Comparison of ENCODE assay signal across 12 mouse cellular contexts in genomic region chr3:53284471-53285177, GRCm38 (mm10).
DNase-seq lines count a peak whose midpoint lies in the region; ATAC-seq and TF ChIP-seq lines count a peak whose summit lies in the region.
"Had no signal": no experiment of that assay in that cellular context is flagged by ENCODE, and none has a peak within 500 bp of the region (broad histone marks: within the 10 kb centered on the region; RNA-seq: fewer than 3 reads in every experiment).

No protein-coding gene starts in this region.

- no peaks in the 10 kb centered on the region for H3K4me1 ChIP-seq in heart, embryonic 12.5 days (replicated peaks)
- no peaks in the 10 kb centered on the region for H3K4me1 ChIP-seq in lung, postnatal 0 days (ENCODE audit: insufficient read depth, low read depth, low read length)
- H3K4me1 ChIP-seq: midbrain, embryonic 12.5 days had no signal

- no peaks in the 10 kb centered on the region for H3K27me3 ChIP-seq in heart, embryonic 12.5 days (replicated peaks)
- H3K27me3 ChIP-seq in lung, postnatal 0 days (replicated peaks; ENCODE audit: insufficient read depth, low read length), result no peaks in the 10 kb centered on the region
- H3K27me3 ChIP-seq: midbrain, embryonic 12.5 days; neural tube, embryonic 15.5 days had no signal

- no peak overlapping the region for H3K9ac ChIP-seq in heart, embryonic 12.5 days
- H3K9ac ChIP-seq in lung, postnatal 0 days (replicated peaks; ENCODE audit: low read depth), result no peak overlapping the region
- H3K9ac ChIP-seq: midbrain, embryonic 12.5 days; neural tube, embryonic 15.5 days had no signal

- H3K4me2 ChIP-seq in heart, embryonic 12.5 days, result no peak overlapping the region
- H3K4me2 ChIP-seq in lung, postnatal 0 days (replicated peaks; ENCODE audit: low read depth, low read length), result no peak overlapping the region
- H3K4me2 ChIP-seq: midbrain, embryonic 12.5 days; neural tube, embryonic 15.5 days had no signal

- H3K4me3 ChIP-seq in heart, embryonic 12.5 days, result no peak overlapping the region
- no peak overlapping the region for H3K4me3 ChIP-seq in lung, postnatal 0 days (ENCODE audit: low read depth, low read length)
- H3K4me3 ChIP-seq: midbrain, embryonic 12.5 days; neural tube, embryonic 15.5 days had no signal

- TF ChIP-seq CTCF in lung, postnatal 0 days (IDR thresholded peaks at IDR 0.05), result no peak

- H3K9me3 ChIP-seq in heart, embryonic 12.5 days (replicated peaks), result peaks cover 11% of the 10 kb centered on the region; the same call in 1 of the 2 replicates
- no peaks in the 10 kb centered on the region for H3K9me3 ChIP-seq in lung, postnatal 0 days (ENCODE audit: low read length)
- H3K9me3 ChIP-seq: midbrain, embryonic 12.5 days; neural tube, embryonic 15.5 days had no signal

- TF ChIP-seq EP300 in lung, postnatal 0 days (IDR thresholded peaks at IDR 0.05), result no peak

- H3K27ac ChIP-seq in heart, embryonic 12.5 days (ENCODE audit: poor library complexity, severe bottlenecking), result no peak overlapping the region
- no peak overlapping the region for H3K27ac ChIP-seq in lung, postnatal 0 days (ENCODE audit: low read length)
- H3K27ac ChIP-seq: midbrain, embryonic 12.5 days; neural tube, embryonic 15.5 days had no signal

- WGBS in heart, embryonic 12.5 days, result 67% methylated on average over 13 of the region's 13 CpGs
- WGBS in lung, postnatal 0 days, result 51% methylated on average over 13 of the region's 13 CpGs

- no peak for ATAC-seq in heart, embryonic 12.5 days (ENCODE audit: insufficient number of reproducible peaks, low FRiP score)
- ATAC-seq in lung, postnatal 0 days, result peak; percentile 75

- no peaks in the 10 kb centered on the region for H3K36me3 ChIP-seq in heart, embryonic 12.5 days
- no peaks in the 10 kb centered on the region for H3K36me3 ChIP-seq in lung, postnatal 0 days (ENCODE audit: insufficient read depth, low read length)
- H3K36me3 ChIP-seq: midbrain, embryonic 12.5 days; neural tube, embryonic 15.5 days had no signal

- DNase-seq in heart, adult 11 months, result peak; percentile 94
- peak; percentile 12 for DNase-seq in 416B (ENCODE audit: low read depth)
- DNase-seq in kidney, adult 11 months, result peak; percentile 40
- peak; percentile 63 for DNase-seq in lung, postnatal 0 days (ENCODE audit: low spot score)
- no peak for DNase-seq in frontal cortex, postnatal 10 days (ENCODE audit: low spot score in 2 of 2)
- no peak for DNase-seq in ovary, postnatal 10 days (ENCODE audit: low spot score)
- no peak for DNase-seq in embryo, embryonic 11 days
- DNase-seq: cerebellum, postnatal 36 days; liver had no signal

Comparison
In these comparisons a context has a peak if more than half of its experiments do, and no peak if none do; other contexts are left out.
1. DNase-seq: peak in heart, adult 11 months (single experiment), 416B (single experiment), kidney, adult 11 months (single experiment) and lung, postnatal 0 days (single experiment); none in frontal cortex, postnatal 10 days (0 of 2), ovary, postnatal 10 days (single experiment) and embryo, embryonic 11 days (single experiment).